ENCODE assay signal across 12 mouse cellular contexts in genomic region chr1:33174646-33175435, GRCm38 (mm10).
A peak's percentile ranks its signal among the peaks of the same experiment; 100 is the strongest.
DNase-seq lines count a peak whose midpoint lies in the region; ATAC-seq lines count a peak whose summit lies in the region.
"Had no signal": no experiment of that assay in that cellular context is flagged by ENCODE, and none has a peak within 500 bp of the region (broad histone marks: within the 10 kb centered on the region; RNA-seq: fewer than 3 reads in every experiment).

No protein-coding gene starts in this region.

- H3K27ac ChIP-seq in hindbrain, embryonic 14.5 days = peak overlapping the region; percentile 21
- H3K27ac ChIP-seq: kidney, postnatal 0 days; macrophage had no signal

- H3K27me3 ChIP-seq in hindbrain, embryonic 14.5 days (ENCODE audit: control insufficient read depth, insufficient read depth, low read length) = no peaks in the 10 kb centered on the region
- H3K27me3 ChIP-seq: Patski had no signal

- DNase-seq in adrenal gland, adult (ENCODE audit: inconsistent age in 2 of 2, low spot score in 1 of 2) = peak; percentile 7 to 44
- no peak for DNase-seq in adrenal gland, postnatal 4 days (ENCODE audit: low spot score in 2 of 2)
- DNase-seq in Muller cell, postnatal 12 days (ENCODE audit: inconsistent ontology term) = peak; percentile 36
- peak; percentile 68 for DNase-seq in hindbrain, embryonic 14.5 days (ENCODE audit: low spot score)
- peak; percentile 33 to 35 for DNase-seq in left cerebral cortex, postnatal 36 days (ENCODE audit: low spot score in 2 of 2)
- DNase-seq in kidney, postnatal 4 days = no peak
- DNase-seq in urinary bladder, postnatal 36 days (ENCODE audit: low spot score in 2 of 2) = no peak
- DNase-seq: gastrocnemius, postnatal 14 days had no signal

- no peak overlapping the region for H3K9ac ChIP-seq in hindbrain, embryonic 14.5 days

- H3K9me3 ChIP-seq in hindbrain, embryonic 14.5 days (ENCODE audit: control insufficient read depth, low read length) = no peaks in the 10 kb centered on the region

- H3K36me3 ChIP-seq in hindbrain, embryonic 14.5 days (replicated peaks; ENCODE audit: control insufficient read depth, insufficient read depth) = no peaks in the 10 kb centered on the region

- peak; percentile 91 for ATAC-seq in hindbrain, embryonic 14.5 days (ENCODE audit: low FRiP score)
- ATAC-seq in activated CD4-positive, CD25-positive, alpha-beta regulatory T cell, adult 4 months = no peak
- ATAC-seq: Patski had no signal

- H3K4me2 ChIP-seq in hindbrain, embryonic 14.5 days (replicated peaks) = peak overlapping the region; percentile 11; the same call in 1 of the 2 replicates

- WGBS in hindbrain, embryonic 14.5 days = 46% methylated on average over 10 of the region's 10 CpGs

- 0 out of 2 replicates have a peak, but pooled peaks cover 4% of the 10 kb centered on the region for H3K4me1 ChIP-seq in hindbrain, embryonic 14.5 days (replicated peaks; ENCODE audit: control insufficient read depth, insufficient read depth, low read length)

- no peak overlapping the region for H3K4me3 ChIP-seq in hindbrain, embryonic 14.5 days (replicated peaks; ENCODE audit: low read length)

- intact Hi-C loops in left cerebral cortex, postnatal 36 days (cut with DNase I) = no loop called here

Comparison
In these comparisons a context has a peak if more than half of its experiments do, and no peak if none do; other contexts are left out.
1. DNase-seq: peak in adrenal gland, adult (2 of 2), Muller cell, postnatal 12 days (single experiment), hindbrain, embryonic 14.5 days (single experiment) and left cerebral cortex, postnatal 36 days (2 of 2); none in adrenal gland, postnatal 4 days (0 of 2), kidney, postnatal 4 days (0 of 2) and urinary bladder, postnatal 36 days (0 of 2).